Mouse (Mus musculus): Measurements from ENCODE around the gene Gm48551. TPM values are rescaled to one million over a fixed set of nuclear protein-coding genes. Genes with fewer than 3 reads are reported as not detected.

The Gm48551 gene
- total RNA-seq, 2 experiments from 2014 or later, result 2.0 to 3.4 TPM

GRCm38 (mm10) chr10:81389801-81390677 is 5.8 kb downstream of the Gm48551 start:
- no peak overlapping the region for H3K27ac ChIP-seq
- peak; percentile 94 for TF ChIP-seq CTCF (IDR thresholded peaks at IDR 0.05)
- intact Hi-C loops (cut with DNase I), result loop anchor here (1.0 kb wide), 1 partner anchor 60 kb away; no protein-coding TSS in a partner anchor
- H3K4me3 ChIP-seq, result no peak overlapping the region
- peak; percentile 70 to 79 for DNase-seq (ENCODE audit: extremely low spot score in 1 of 2, low spot score in 2 of 2)

GRCm38 (mm10) chr10:81390678-81390965 is 6.4 kb downstream of the Gm48551 start:
- Histone ChIP-seq H3K27ac (no peak overlapping the region), H3K4me3 (no peak overlapping the region)
- DNase-seq (ENCODE audit: extremely low spot score in 1 of 2, low spot score in 2 of 2), result no peak
- intact Hi-C loops (cut with DNase I), result no loop called here
- TF ChIP-seq CTCF (IDR thresholded peaks at IDR 0.05), result no peak

GRCm38 (mm10) chr10:81392270-81392669 is 8.0 kb downstream of the Gm48551 start:
- H3K4me3 ChIP-seq, result no peak overlapping the region
- no peak overlapping the region for H3K27ac ChIP-seq
- no peak for TF ChIP-seq CTCF (IDR thresholded peaks at IDR 0.05)
- intact Hi-C loops (cut with DNase I), result no loop called here
- DNase-seq (ENCODE audit: extremely low spot score in 1 of 2, low spot score in 2 of 2), result no peak

- no peak for TF ChIP-seq CTCF (IDR thresholded peaks at IDR 0.05)
- no peak for DNase-seq (ENCODE audit: extremely low spot score in 1 of 2, low spot score in 2 of 2)
- intact Hi-C loops (cut with DNase I), result no loop called here
- H3K27ac ChIP-seq, result no peak within 1 kb of the TSS; the same call in 1 of the 2 replicates
- no peak within 1 kb of the TSS for H3K4me3 ChIP-seq
Observed at GRCm38 (mm10) chr10:81392781-81393185, 8.5 kb downstream of the Gm48551 start, which contains the start of gene Smim24. Gene Smim24, plus strand, starts transcription at chr10:81393051.

GRCm38 (mm10) chr10:81393456-81394063 is 9.3 kb downstream of the Gm48551 start:
- H3K27ac ChIP-seq, result no peak overlapping the region; the same call in 1 of the 2 replicates
- intact Hi-C loops (cut with DNase I), result no loop called here
- TF ChIP-seq CTCF (IDR thresholded peaks at IDR 0.05), result no peak
- no peak for DNase-seq (ENCODE audit: extremely low spot score in 1 of 2, low spot score in 2 of 2)
- no peak overlapping the region for H3K4me3 ChIP-seq

GRCm38 (mm10) chr10:81395127-81395526 is 10.9 kb downstream of the Gm48551 start:
- peak; percentile 96 for TF ChIP-seq CTCF (IDR thresholded peaks at IDR 0.05)
- DNase-seq (ENCODE audit: extremely low spot score in 1 of 2, low spot score in 2 of 2), result peak; percentile 58 to 63
- no peak overlapping the region for H3K27ac ChIP-seq
- no peak overlapping the region for H3K4me3 ChIP-seq
- intact Hi-C loops (cut with DNase I), result loop anchor here (1.0 kb wide), 1 partner anchor 55 kb away; no protein-coding TSS in a partner anchor

- Histone ChIP-seq H3K4me3 (no peak overlapping the region), H3K27ac (no peak overlapping the region)
- no peak for DNase-seq (ENCODE audit: extremely low spot score in 1 of 2, low spot score in 2 of 2)
- TF ChIP-seq CTCF (IDR thresholded peaks at IDR 0.05), result no peak
- intact Hi-C loops (cut with DNase I), result loop anchor here (1.0 kb wide), 1 partner anchor 54 kb away; no protein-coding TSS in a partner anchor
Observed at GRCm38 (mm10) chr10:81395865-81396264, 11.6 kb downstream of the Gm48551 start.

GRCm38 (mm10) chr10:81396749-81397148 is 12.5 kb downstream of the Gm48551 start:
- Histone ChIP-seq H3K4me3 (no peak overlapping the region), H3K27ac (no peak overlapping the region)
- no peak for DNase-seq (ENCODE audit: extremely low spot score in 1 of 2, low spot score in 2 of 2)
- intact Hi-C loops (cut with DNase I), result no loop called here
- TF ChIP-seq CTCF (IDR thresholded peaks at IDR 0.05), result no peak

- intact Hi-C loops (cut with DNase I), result no loop called here
- DNase-seq (ENCODE audit: extremely low spot score in 1 of 2, low spot score in 2 of 2), result no peak
- H3K4me3 ChIP-seq, result no peak overlapping the region
- no peak for TF ChIP-seq CTCF (IDR thresholded peaks at IDR 0.05)
- no peak overlapping the region for H3K27ac ChIP-seq
Observed at GRCm38 (mm10) chr10:81399296-81399695, 15.0 kb downstream of the Gm48551 start.

- Histone ChIP-seq H3K4me3 (no peak overlapping the region; the same call in 1 of the 2 replicates), H3K27ac (no peak overlapping the region)
- intact Hi-C loops (cut with DNase I), result no loop called here
- no peak for DNase-seq (ENCODE audit: extremely low spot score in 1 of 2, low spot score in 2 of 2)
- no peak for TF ChIP-seq CTCF (IDR thresholded peaks at IDR 0.05)
Observed at GRCm38 (mm10) chr10:81399798-81400308, 15.6 kb downstream of the Gm48551 start.

- peak overlapping the region; percentile 31 for H3K4me3 ChIP-seq
- no peak for TF ChIP-seq CTCF (IDR thresholded peaks at IDR 0.05)
- DNase-seq (ENCODE audit: extremely low spot score in 1 of 2, low spot score in 2 of 2), result no peak
- H3K27ac ChIP-seq, result peak overlapping the region; percentile 85
- intact Hi-C loops (cut with DNase I), result no loop called here
Observed at GRCm38 (mm10) chr10:81400371-81401204, 16.3 kb downstream of the Gm48551 start.
